Mouse (Mus musculus) adrenal gland, postnatal 25 days (tissue): ENCODE measurements around the gene Gm26992. TPM values are rescaled to one million over a fixed set of nuclear protein-coding genes. Genes with fewer than 3 reads are reported as not detected.
"Not testable (repeated sequence)": the region's sequence is repeated elsewhere in the genome, so short reads cannot be mapped to it uniquely, and the experiment has no call there.

Source experiments
- DNase-seq: peaks from one replicate; pipeline ENCODE4 v3.0.0; 2021; ENCODE audit warnings: mixed read lengths
- long read RNA-seq: library from polyadenylated mRNA; stranded (forward); transcript quantifications from one replicate; pipeline ENCODE4 v2.0.0, GENCODE M21; 2021
- total RNA-seq: library from RNA; stranded (reverse); gene quantifications from 2 replicates; pipeline ENCODE4 v1.2.3, GENCODE M21; 2021

Gene Gm26992
- 2.6 TPM in 1 of 2 replicates, not detected in the other for total RNA-seq
- long read RNA-seq = 0 reads

DNA sequence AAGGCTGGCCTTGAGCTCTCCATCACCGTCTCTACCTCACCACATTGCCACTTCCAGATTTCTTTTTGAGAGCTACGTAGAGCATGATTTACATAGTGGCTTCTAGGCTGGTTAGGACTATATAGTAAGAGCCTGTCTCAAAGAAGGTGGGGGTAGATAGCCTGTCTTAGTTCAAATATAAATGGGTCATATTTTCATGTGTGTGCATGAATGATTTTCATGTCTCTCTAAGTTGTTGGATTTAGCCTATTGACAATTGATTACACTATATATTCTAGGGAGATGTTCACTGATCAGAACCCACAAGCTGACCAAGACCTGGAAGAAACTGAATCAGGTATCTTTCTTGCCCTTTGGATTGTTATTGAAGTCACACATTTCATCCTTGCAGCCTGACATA, at the start of gene Gm26992:
Gm26992 (plus strand) TSS at position 301 of the 400 bp plus-strand sequence.
- DNase-seq = no peak

DNA sequence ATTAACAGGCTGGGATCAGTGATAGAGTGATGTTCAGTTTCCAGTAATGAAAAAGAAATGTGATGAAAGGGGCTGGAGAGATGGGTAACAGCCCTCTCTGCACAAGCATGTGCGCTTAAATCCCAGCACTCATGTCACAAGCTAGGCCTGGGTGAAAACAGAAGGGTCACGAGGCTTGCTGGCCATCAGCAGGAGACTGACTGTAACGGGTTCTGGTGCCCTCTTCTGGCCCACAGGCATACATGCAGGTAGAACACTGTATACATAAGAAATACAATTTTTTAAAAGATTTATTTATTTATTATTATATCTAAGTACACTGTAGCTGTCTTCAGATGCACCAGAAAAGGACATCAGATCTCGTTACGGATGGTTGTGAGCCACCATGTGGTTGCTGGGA, 47.6 kb upstream of the Gm26992 start:
- DNase-seq = peak; percentile 2

DNA sequence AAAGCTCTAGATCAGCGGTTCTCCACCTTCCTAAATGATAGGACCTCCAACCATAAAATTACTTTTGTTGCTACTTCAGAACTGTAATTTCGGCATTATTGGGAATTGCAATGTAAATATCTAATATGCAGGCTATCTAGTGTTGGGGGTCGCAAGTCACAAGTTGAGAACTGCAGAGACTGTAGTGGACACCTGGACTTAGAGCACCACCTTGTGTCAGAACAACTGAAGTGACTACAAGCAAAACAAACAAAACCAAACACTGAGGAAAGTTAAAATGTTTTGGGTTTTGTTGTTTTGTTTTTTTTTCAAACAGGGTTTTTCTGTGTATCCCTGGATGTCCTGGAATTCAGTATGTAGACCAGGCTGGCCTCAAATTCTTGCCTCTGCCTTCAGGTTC, 37.3 kb upstream of the Gm26992 start:
- DNase-seq = no peak

DNA sequence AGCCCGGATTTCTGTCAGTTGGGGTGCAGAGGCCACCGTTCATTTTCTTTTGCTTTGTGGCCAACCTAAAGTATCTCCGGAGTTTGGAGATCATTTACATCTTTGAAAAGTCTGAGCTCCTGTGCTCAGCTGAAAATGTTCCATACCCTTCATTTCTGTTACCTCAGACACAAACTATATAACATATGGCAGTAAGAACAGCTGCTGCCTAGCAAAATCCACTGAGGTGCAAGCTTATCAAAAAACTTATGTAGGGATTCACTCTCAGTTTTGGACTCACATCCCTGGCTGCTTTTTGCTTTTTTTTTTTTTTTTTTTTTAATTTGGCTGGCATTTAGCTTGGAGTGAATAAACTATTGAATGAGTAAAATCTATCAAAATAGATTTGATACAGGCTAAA, 33.7 kb upstream of the Gm26992 start:
- DNase-seq = no peak

DNA sequence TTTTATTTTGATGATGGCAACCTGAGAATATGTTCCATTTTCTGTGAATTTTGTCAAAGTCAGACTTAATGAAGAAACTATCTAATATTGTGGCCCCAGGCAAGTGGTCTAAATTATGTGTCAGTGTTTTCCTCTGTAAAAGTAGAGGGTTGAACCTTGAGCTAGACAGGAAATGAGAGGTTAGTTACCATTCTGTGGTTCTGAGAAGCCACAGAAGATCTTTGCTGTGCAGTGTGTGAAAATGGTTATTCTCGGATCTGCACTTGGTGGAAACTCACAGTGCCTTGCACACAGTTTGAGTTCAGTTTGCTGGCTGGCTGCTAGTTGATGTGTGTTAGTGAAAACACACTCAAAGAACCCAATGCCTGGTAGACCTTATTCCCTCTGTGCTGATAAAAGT, 28.0 kb upstream of the Gm26992 start:
- DNase-seq = no peak

DNA sequence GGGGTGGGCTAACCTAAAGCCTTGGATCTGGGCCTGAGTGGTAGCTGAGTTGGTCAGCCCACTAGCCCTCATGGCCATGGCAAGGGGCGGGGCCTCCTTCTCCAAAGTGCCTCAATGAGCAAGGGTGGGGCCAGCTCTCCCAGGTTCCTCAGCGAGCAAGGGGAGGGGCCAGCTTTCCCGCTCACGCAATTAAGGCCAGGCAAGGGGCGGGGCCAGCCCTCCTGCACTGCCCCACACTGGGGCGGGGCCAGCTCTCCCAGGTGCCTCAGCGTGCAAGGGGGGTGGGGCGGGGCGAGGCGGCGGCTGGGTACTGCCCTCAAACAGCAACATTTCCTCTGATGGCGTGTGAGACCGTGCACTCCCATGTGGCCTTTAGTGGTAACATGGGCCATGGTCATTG, 16.8 kb upstream of the Gm26992 start:
- no peak for DNase-seq

DNA sequence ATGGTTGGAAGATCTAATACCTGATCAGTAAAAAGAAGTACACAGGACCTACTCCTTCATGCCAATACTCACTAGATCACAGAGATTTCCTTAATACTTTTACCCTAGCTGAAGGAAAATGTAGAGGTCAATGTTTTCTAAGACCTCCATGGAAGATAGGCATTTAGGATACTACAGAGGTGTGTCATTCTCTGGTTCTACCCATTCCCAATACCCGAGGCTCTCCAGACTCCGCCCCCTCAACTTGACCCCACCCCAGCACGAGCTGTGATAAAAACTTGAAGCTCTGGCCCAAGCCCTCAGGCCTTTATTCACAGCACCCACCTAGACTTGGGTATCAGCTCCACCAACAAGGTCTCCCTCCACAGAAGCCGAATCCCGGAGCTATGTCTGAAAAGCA, 7.6 kb upstream of the Gm26992 start, which contains the start of gene Tsx:
Tsx (plus strand) TSS at position 301 of the 400 bp plus-strand sequence.
- DNase-seq = no peak

DNA sequence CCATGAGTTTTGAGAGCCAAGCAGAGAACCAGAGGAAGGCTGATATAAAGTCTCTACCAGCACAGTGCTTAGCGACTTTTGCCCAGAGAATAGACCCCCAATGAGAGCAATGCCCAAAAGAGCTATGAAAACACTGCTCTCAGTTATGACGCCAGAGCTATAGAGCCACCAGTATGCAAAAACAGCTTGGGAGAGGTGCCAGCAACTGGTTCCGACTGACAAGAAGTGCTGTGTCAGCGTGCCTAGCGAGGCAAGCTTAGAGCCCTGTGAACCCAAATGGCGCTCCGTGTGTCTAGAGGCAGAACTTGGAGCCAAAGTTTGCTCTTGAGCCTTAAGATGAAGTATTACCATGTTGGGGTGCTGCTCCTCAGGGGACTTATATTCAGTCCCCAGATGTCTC, 5.9 kb downstream of the Gm26992 start:
- DNase-seq = no peak

DNA sequence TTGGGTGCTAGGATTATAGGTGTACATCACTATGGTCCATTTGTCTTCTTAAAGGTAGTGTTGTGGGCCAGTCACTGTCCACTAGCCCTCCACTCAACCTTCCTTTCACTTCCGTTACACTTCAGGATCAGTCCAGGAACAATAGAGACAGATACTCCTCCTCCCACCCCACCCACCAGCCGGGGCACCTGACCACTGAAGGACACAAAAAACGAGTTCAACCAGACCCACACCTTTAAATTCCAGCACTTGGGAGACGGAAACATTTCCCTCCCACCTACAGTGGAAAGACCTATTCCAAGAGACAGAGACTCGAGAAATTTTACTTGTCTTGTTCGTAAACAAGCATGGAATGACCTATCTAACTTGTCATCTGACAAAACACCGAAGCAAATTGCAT, 10.5 kb downstream of the Gm26992 start:
- DNase-seq = no peak

DNA sequence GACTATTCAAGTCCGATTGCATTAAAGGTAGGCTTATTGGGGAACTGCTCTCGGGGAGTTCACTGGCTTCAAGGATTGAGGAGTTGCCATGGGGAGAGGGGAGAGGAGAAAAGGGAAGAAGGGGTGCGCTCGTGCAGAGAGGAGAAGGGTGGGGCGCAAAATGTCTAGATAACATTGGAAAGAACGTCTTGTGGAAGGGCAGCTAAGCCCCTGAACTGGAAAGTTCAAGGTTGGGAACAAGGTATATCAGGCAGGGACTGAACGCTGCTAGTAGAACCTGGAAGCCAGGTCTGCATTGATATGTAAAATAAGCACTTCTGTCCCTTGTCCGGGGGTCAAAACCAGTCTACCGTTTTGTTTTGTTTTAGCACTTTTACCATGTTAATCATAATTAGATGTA, 16.2 kb downstream of the Gm26992 start:
- DNase-seq = no peak

DNA sequence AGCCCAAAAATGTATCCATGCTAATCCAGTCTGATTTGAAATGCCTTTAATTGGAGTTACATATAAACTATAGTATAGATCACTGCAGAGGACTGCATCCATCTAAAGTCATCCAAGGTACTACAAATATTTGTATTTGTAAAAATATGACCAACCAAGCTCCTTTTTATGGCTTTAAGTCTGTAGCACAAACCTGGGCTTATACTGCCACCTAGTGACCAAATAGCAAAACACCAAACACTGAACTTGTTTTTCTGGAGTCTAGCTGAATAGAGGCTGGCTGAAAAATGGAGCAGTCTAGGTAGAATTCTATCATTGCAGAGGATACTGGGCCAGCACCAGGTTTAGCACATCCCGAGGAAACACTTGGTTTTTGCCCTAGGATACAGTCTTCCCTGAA, 19.0 kb downstream of the Gm26992 start:
- no peak for DNase-seq

DNA sequence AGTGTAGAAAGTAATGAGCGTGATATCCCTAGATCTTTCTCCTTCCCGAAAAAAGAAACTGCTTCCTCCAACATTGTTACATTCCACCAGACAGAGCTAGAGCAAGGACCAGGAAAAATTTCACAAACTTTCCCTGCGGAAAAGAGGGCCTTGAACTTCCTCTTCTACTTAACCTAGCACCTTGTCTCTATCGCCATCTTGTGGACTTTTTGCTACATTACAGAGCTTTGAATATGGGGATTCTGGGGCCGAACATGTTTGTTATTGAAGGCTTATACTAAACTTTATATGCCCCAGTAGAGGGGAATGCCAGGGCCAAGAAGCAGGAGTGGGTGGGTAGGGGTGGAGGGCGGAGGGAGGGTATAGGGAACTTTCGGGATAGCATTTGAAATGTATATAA, 21.9 kb downstream of the Gm26992 start:
- no peak for DNase-seq

DNA sequence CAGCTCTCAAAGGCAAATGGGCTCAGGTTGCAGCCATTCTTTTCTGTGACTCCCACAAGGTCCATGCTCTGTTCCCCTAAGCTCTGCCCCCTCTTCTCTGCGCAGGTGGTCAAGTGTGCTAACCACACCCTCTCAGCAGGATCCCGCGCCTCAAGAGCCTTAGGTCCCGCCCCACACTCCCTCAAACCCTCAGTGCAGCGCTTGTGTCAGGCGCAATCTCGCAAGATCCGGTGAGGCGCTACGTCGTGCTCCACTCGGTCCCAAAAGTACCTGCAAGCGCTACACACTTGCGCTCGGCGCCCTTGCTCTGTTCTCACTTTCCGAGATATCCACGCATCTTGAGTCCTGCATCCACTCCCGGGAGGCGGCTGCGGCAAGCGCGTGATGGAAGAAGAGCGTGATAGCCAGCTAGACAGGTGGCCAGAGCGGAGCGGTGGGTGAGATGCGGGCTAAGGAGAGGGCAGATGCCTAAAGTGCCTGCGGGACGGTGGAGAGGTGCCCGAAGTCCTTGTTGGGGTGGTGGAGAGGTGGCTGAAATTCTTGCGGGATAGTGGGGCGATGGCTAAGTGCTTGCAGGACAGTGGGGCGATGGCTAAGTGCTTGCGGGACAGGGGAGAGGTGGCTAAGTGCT, 25.8 kb downstream of the Gm26992 start:
- DNase-seq = no peak

DNA sequence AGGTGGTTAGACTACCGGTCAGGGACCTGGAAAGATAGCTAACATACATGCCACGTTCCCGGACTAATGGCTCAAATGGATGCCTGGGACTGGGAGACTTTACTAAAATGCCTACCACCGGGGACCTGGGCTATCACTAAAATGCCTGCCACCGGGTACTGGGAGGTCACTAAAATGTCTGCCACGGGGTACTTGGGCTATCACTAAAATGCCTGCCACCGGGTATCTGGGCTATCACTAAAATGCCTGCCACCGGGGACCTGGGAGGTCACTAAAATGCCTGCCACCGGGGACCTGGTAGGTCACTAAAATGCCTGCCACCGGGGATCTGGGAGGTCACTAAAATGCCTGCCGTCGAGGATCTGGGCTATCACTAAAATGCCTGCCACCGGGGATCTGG, 26.6 kb downstream of the Gm26992 start:
- not testable (repeated sequence) for DNase-seq

DNA sequence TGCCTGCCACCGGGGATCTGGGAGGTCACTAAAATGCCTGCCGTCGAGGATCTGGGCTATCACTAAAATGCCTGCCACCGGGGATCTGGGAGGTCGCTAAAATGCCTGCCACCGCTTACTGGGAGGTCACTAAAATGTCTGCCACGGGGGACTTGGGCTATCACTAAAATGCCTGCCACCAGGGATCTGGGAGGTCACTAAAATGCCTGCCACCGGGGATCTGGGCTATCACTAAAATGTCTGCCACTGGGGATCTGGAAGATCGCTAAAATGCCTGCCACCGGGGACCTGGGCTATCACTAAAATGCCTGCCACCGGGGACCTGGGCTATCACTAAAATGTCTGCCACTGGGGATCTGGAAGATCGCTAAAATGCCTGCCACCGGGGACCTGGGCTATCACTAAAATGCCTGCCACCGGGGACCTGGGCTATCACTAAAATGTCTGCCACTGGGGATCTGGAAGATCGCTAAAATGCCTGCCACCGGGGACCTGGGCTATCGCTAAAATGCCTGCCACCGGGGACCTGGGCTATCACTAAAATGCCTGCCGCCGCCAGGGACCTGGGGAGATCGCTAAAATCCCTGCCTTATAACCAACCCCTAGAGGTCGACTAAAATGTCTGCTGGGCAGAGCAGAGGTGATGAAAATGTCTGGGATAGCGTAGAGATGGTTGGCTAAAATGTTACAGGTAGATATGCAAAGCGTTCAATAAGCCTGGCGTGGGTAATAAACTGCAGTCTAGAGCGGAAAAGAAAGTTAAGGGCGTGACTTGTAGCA, 27.3 kb downstream of the Gm26992 start:
- not testable (repeated sequence) for DNase-seq

DNA sequence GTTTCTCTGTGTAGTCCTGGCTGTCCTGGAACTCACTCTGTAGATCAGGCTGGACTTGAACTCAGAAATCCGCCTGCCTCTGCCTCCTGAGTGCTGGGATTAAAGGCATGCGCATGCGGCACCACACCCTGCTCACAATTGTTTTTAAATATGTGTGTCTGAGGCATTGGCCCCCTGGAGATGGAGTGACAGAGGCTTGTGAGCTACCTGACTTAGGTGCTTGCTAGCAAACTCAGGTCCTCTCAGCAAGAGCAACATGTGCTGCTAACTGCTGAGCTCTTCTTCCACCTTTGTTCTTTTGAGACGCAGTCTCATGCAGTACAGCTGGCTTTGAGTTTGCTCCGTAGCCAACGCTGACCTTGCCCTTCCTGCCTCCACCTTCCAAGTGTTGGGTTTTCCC, 31.0 kb downstream of the Gm26992 start:
- DNase-seq = no peak

DNA sequence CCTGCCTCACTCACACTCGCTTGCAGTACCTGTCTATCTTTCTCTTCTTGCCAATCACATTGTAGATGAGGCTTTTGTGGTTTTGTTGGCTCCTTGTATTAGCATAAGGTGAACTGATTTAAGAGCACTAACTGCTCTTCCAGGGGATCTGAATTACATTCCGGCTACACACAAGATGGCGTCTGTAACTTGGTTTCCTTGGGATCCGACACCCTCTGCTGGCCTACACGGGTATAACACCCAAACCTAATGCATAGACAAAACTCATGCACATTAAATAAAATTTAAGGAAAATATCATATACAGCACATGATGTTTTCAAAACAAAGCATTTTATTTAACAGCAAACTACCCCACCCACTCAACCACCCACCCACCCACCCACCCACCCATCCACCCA, 38.2 kb downstream of the Gm26992 start:
- DNase-seq = no peak

DNA sequence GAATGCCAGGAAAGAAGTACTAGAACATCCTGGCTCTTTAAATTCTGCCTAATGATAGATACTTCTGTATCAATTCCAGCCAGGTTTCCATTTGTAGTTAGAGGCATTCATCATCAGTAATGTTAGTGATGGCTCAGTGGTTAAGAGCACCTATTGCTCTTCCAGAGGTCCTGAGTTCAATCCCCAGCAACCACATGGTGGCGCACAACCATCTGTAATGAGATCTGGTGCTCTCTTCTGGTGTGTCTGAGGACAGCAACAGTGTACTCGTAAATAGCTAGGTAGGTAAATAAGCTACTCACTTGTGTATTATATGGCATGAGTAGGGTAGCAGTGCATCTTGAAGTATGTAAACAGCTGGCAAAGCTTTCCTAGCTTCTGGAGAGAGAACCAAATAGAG, 47.2 kb downstream of the Gm26992 start:
- no peak for DNase-seq

DNA sequence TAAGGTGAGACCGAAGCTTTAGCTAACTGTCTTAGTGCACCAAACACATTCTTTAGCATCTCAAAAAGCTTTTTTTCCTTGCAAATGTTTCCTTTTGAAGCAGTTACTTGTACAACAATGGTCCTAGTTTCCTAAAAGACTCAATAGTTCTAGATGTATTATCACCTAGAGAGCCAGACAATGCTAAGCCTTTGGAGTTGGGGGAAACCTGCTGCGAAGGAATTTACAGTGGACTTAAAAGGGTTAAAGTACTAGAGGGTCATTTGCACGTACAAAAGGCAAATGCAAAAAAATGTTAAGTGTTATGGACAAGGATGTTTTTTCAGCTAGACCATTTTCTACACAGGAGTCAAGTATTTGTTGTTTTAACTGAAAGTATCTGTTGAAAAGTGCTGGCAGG, 50.5 kb downstream of the Gm26992 start:
- DNase-seq = no peak

DNA sequence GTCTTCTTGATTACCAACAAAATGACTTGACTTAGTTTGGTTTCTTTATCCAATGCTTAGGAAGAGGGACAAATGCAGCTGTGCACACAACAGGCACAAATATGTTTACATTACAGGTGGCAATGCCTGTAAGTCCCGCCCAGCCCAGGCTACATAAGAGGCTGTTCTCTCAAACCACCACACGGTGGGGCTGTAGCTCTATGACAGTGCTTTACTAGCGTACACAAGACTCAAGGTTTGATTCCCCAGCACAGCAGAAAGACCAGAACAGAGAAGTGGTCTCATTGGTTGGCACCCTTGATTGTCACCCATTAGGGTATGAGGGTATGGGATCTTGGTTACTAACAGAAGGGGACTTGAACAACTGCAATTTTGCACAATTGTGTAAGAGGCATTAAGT, 55.7 kb downstream of the Gm26992 start:
- peak; percentile 60 for DNase-seq

DNA sequence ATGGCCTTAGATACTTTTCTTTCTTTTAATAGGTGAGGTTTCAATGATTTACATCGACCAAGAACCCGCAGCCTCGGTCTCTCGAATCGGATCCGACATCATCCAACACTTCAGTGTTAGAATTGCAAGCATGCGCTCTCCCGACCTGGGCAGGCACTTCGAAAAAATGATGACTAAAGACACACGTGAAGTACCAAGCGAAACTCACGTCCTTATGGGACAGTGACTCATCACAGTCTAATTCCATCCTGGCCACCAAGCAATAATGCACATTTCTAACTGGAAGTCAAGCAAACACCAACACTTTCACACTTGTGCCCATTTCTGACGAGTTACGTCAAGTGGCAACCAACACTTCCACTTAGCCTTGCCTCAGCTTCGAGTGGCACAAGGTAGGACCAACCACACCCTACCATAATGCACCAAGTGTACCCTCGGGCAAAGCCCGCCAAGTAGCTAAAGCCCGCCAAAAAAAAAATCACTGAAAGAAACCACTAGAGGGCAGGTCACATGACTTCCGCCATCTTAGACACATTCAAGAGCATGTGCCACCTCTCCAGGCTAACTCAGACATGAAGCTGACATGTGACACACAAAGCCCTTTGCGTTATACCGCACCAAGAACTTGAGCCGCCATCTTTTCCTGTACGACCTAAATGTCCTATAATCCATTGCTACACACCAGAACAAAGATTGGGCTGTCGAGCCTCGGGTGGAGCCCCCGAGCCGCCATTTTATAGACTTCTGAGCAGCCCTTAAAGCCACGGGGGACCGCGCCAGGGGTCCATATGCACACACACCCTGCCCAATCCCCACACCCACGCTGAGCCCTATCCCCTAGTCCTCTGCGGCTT, 59.7 kb downstream of the Gm26992 start:
- DNase-seq = no peak

DNA sequence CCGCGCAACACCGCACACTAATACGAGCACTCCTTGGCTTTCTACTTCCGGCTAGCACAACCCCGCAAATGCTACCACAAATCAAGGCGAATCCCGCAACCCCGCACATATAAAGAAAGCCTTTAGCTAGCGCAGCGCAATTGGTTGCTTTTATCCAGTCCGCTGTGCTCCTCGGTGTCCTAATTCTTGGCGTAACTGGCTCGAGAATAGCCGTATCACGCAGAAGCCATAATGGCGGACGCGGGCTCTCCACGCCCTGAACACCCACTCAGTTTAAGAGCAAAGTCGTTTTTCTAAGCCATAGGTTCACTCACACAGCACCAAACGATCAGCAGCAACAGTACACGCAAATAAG, 60.3 kb downstream of the Gm26992 start:
- DNase-seq = no peak

DNA sequence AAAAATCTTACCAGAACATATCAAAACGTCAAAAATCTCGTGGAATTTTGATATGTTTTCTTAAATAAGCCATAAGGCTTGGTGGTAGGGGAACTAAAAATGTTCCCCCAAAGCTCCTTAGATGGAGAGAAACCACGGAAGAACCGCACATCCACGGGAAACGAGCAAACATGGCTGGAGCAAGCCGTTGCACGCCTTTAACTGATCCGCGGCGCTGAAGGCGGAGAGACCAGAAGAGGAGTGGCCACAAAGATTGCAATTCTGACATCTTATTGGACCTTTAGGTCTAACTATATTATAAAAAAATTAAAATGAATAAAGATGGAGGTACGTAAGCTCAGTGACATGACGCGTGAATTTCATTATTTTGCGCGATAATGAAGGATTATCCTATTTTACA, 61.2 kb downstream of the Gm26992 start:
- no peak for DNase-seq
